Mouse (Mus musculus) olfactory bulb, adult 2 months (tissue): ENCODE data around the gene Mgat4a.

Experiments
- CTCF ChIP-seq: fragments of 200-500 bp; IDR thresholded peaks from 2 replicates; pipeline ENCODE4 v1.5.1; 2012; ENCODE audit warnings: low read depth, mild to moderate bottlenecking, low read length, moderate library complexity; ENCODE audit not compliant: insufficient read depth
- POLR2A ChIP-seq: fragments of 200-500 bp; IDR thresholded peaks from 2 replicates; pipeline ENCODE4 v1.6.1; 2012; ENCODE audit warnings: mild to moderate bottlenecking, low read depth, low read length, moderate library complexity; ENCODE audit not compliant: insufficient read depth

GRCm38 (mm10) chr1:37457546-37457945 is 83.3 kb downstream of the Mgat4a start:
- TF ChIP-seq CTCF (no peak), POLR2A (no peak)
